7 mouse cellular contexts compared by ENCODE assay signal in the genomic region with DNA sequence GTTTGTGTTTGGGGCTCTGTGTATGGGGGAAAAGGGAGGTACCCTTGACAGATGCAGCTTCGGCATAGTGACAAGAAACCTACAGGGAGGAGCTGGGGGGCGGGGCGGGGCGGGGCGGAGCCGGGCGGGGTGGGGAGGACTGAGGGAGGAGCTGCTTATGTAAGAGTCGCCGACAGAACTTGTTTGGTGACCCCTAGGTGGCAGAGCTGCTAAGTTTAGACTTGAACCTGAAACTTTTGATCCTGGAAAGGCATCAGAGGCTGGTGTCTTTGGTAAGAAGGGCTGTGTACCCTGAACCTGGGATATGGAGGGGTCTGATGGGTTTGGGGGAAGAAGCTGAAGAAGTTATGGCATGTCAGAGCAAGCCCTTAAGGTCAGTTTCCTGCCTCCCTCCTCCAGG. TPM values are rescaled to one million over a fixed set of nuclear protein-coding genes. Genes with fewer than 3 reads are reported as not detected.
A peak's percentile ranks its signal among the peaks of the same experiment; 100 is the strongest.
DNase-seq lines count a peak whose midpoint lies in the region; ATAC-seq and TF ChIP-seq lines count a peak whose summit lies in the region.

No protein-coding gene starts in this region.

- TF ChIP-seq CTCF in G1E (IDR thresholded peaks at IDR 0.05; ENCODE audit: low read depth, low read length), result no peak

- under 1% methylated on average over 9 of the region's 9 CpGs for WGBS in heart, embryonic 10.5 days

- no peaks in the 10 kb centered on the region for H3K36me3 ChIP-seq in G1E (replicated peaks)
- no peaks in the 10 kb centered on the region for H3K36me3 ChIP-seq in heart, embryonic 10.5 days

- no peak overlapping the region for H3K4me3 ChIP-seq in G1E (ENCODE audit: low read depth, low read length)
- no peak overlapping the region for H3K4me3 ChIP-seq in heart, embryonic 10.5 days

- H3K4me1 ChIP-seq in G1E (ENCODE audit: insufficient read depth, low read depth, low read length), result peaks cover 24% of the 10 kb centered on the region
- peaks cover 25% of the 10 kb centered on the region for H3K4me1 ChIP-seq in heart, embryonic 10.5 days

- peak; percentile 64 for ATAC-seq in G1E (ENCODE audit: extremely low read depth, insufficient number of reproducible peaks, low FRiP score, poor library complexity, severe bottlenecking)
- peak; percentile 70 for ATAC-seq in neutrophil, adult 5-6 weeks (ENCODE audit: extremely low read depth, insufficient number of reproducible peaks, low FRiP score, poor library complexity, severe bottlenecking)

- no peaks in the 10 kb centered on the region for H3K27me3 ChIP-seq in G1E (ENCODE audit: insufficient read depth, low read length)
- no peaks in the 10 kb centered on the region for H3K27me3 ChIP-seq in heart, embryonic 10.5 days (ENCODE audit: insufficient read depth, poor library complexity, severe bottlenecking)

- H3K9me3 ChIP-seq in G1E (replicated peaks), result 0 out of 2 replicates have a peak, but pooled peaks cover 1% of the 10 kb centered on the region
- H3K9me3 ChIP-seq in heart, embryonic 10.5 days, result no peaks in the 10 kb centered on the region

- peak; percentile 87 for DNase-seq in CD4-positive, CD25-positive, alpha-beta regulatory T cell, adult 2 months (ENCODE audit: low read depth, low spot score)
- DNase-seq in G1E (ENCODE audit: low spot score), result peak; percentile 83
- DNase-seq in heart, embryonic 10.5 days (ENCODE audit: low spot score), result peak; percentile 85
- peak; percentile 43 to 60 for DNase-seq in kidney, postnatal 4 days
- DNase-seq in gastrocnemius, postnatal 14 days, result no peak
- no peak for DNase-seq in layer of hippocampus, postnatal 10 days (ENCODE audit: low spot score in 2 of 2)

- peak overlapping the region; percentile 6; the same call in 1 of the 2 replicates for H3K27ac ChIP-seq in heart, embryonic 10.5 days

- intact Hi-C loops in gastrocnemius, postnatal 14 days (cut with DNase I; ENCODE audit: low total_unique reads), result no loop called here

RNA-seq across cellular contexts. Expression of a gene that starts 9.7 kb away (rescaled TPM):
- total RNA-seq in G1E (2014; fragmentation: Nextera tagmentation), result 117 and 127 TPM in 2 replicates
- total RNA-seq in G1E (2017), result 184 and 207 TPM in 2 replicates
- polyA plus RNA-seq in G1E (2012), result 40.7 and 55.1 TPM in 2 replicates
- 304 and 442 TPM in 2 replicates for polyA plus RNA-seq in heart, embryonic 10.5 days (2016; fragmentation: Nextera tagmentation; extraction: Ambion mirVana)
- total RNA-seq in neutrophil, adult 5-6 weeks (2017), result 42.9 and 53.9 TPM in 2 replicates
- 1,000 to 10,000 TPM; 1,133 to 1,268 TPM for total RNA-seq in gastrocnemius, postnatal 14 days (2021)
- total RNA-seq in layer of hippocampus, postnatal 10 days (2021), result 100 to 1,000 TPM; 546 to 556 TPM

RNA-seq across cellular contexts. Expression of a gene that starts 45.3 kb away (rescaled TPM):
- 81.2 and 82.7 TPM in 2 replicates for total RNA-seq in G1E (2014; fragmentation: Nextera tagmentation)
- total RNA-seq in G1E (2017), result 53.0 and 53.8 TPM in 2 replicates
- polyA plus RNA-seq in G1E (2012), result 136 TPM in 2 replicates
- polyA plus RNA-seq in heart, embryonic 10.5 days (2016; fragmentation: Nextera tagmentation; extraction: Ambion mirVana), result 201 and 225 TPM in 2 replicates
- total RNA-seq in neutrophil, adult 5-6 weeks (2017), result 60.3 and 71.5 TPM in 2 replicates
- 10 to 100 TPM; 57.9 to 62.0 TPM for total RNA-seq in gastrocnemius, postnatal 14 days (2021)
- total RNA-seq in layer of hippocampus, postnatal 10 days (2021), result 10 to 100 TPM; 78.7 to 81.4 TPM

Comparison
In these comparisons a context has a peak if more than half of its experiments do, and no peak if none do; other contexts are left out.
1. DNase-seq: peak in CD4-positive, CD25-positive, alpha-beta regulatory T cell, adult 2 months (single experiment), G1E (single experiment), heart, embryonic 10.5 days (single experiment) and kidney, postnatal 4 days (2 of 2); none in gastrocnemius, postnatal 14 days (single experiment) and layer of hippocampus, postnatal 10 days (0 of 2).